Mouse (Mus musculus): ENCODE results near the gene Hoxa11. TPM values are rescaled to one million over a fixed set of nuclear protein-coding genes. Genes with fewer than 3 reads are reported as not detected.

The Hoxa11 gene
- polyA plus RNA-seq (2015; fragmentation: Nextera tagmentation; extraction: Ambion mirVana): 0.18 and 0.59 TPM in 2 replicates

DNA sequence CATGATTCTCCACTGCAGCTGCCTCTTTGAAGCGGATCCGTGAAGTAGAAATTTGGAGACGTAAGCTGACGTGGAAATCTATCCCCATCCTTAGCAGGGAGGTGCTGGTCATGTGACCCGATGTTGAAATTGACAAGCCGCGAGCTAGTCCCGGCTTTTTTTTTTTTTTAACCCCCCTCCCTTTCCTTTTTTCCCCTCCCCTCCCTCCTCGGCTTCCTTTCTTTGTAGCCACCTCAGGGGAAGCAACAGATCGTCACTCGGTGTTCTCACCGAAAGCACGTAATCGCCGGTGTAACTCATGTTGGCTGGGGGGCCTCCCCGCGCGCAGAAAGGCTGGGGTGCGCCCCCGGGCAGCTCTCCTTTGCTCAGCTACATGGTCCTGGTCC, at the start of gene Hoxa11:
Gene Hoxa11 (minus strand): TSS at position 54 of the 386 bp plus-strand sequence.
- H3K27me3 ChIP-seq (replicated peaks): peaks cover 97% of the 10 kb centered on the region
- peaks cover 12% of the 10 kb centered on the region for H3K4me1 ChIP-seq
- peak within 1 kb of the TSS; percentile 20; the same call in 1 of the 2 replicates for H3K4me3 ChIP-seq (replicated peaks)
- H3K4me2 ChIP-seq: 0 out of 2 replicates have a peak within 1 kb of the TSS, but pooled peaks have one; percentile 10
- H3K9ac ChIP-seq: no peak within 1 kb of the TSS
- H3K36me3 ChIP-seq: no peaks in the 10 kb centered on the region
- no peaks in the 10 kb centered on the region for H3K9me3 ChIP-seq
- H3K27ac ChIP-seq: no peak within 1 kb of the TSS
- no peak for ATAC-seq (ENCODE audit: insufficient read depth, low FRiP score, low read depth)
- WGBS: 2% methylated on average over 20 of the region's 20 CpGs

- Histone ChIP-seq H3K9me3 (no peaks in the 10 kb centered on the region), H3K4me2 (no peak overlapping the region), H3K27ac (no peak overlapping the region), H3K4me3 (replicated peaks) (no peak overlapping the region), H3K36me3 (no peaks in the 10 kb centered on the region), H3K27me3 (replicated peaks) (peaks cover 43% of the 10 kb centered on the region), H3K9ac (no peak overlapping the region), H3K4me1 (peaks cover 7% of the 10 kb centered on the region)
- WGBS: 74% methylated on average over 6 of the region's 6 CpGs
- no peak for ATAC-seq (ENCODE audit: insufficient read depth, low FRiP score, low read depth)
Observed at GRCm38 (mm10) chr6:52294616-52295015, 49.0 kb upstream of the Hoxa11 start.

DNA sequence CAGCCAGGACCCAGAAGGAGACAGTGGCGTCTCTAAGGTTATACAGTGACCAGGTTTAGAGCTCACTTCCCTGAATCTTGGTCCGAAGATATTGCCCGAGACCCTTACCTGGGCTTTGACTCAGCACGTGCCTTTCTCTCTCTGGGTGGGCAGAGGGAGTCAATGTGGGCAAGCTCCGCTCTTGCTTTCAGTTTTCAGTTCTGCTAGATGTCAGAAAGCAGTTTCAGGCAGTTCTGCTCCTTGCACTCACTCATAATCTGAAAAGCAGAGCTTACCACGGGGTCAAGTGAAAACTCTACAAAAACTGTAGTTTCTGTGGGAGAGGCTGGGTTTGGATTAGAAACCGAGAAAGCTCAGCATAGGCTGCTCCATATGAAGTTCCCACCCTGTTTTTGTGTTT, 46.7 kb upstream of the Hoxa11 start:
- peaks cover 45% of the 10 kb centered on the region for H3K27me3 ChIP-seq (replicated peaks)

GRCm38 (mm10) chr6:52291021-52291860, 45.6 kb upstream of the Hoxa11 start:
- Histone ChIP-seq H3K4me1 (peaks cover 7% of the 10 kb centered on the region), H3K9me3 (no peaks in the 10 kb centered on the region), H3K27me3 (replicated peaks) (peaks cover 45% of the 10 kb centered on the region), H3K27ac (no peak overlapping the region), H3K4me3 (replicated peaks) (peak overlapping the region; percentile 28), H3K36me3 (no peaks in the 10 kb centered on the region), H3K9ac (no peak overlapping the region), H3K4me2 (peak overlapping the region; percentile 53)
- ATAC-seq (ENCODE audit: insufficient read depth, low FRiP score, low read depth): no peak
- 5% methylated on average over 45 of the region's 45 CpGs for WGBS

More for the DNA sequence above, 46.7 kb upstream of the Hoxa11 start:
- peaks cover 7% of the 10 kb centered on the region for H3K4me1 ChIP-seq
- no peaks in the 10 kb centered on the region for H3K36me3 ChIP-seq
- no peaks in the 10 kb centered on the region for H3K9me3 ChIP-seq
- 61% methylated on average over 7 of the region's 7 CpGs for WGBS
- no peak overlapping the region for H3K27ac ChIP-seq
- H3K4me3 ChIP-seq (replicated peaks): no peak overlapping the region
- ATAC-seq (ENCODE audit: insufficient read depth, low FRiP score, low read depth): no peak
- no peak overlapping the region for H3K9ac ChIP-seq
- no peak overlapping the region for H3K4me2 ChIP-seq

DNA sequence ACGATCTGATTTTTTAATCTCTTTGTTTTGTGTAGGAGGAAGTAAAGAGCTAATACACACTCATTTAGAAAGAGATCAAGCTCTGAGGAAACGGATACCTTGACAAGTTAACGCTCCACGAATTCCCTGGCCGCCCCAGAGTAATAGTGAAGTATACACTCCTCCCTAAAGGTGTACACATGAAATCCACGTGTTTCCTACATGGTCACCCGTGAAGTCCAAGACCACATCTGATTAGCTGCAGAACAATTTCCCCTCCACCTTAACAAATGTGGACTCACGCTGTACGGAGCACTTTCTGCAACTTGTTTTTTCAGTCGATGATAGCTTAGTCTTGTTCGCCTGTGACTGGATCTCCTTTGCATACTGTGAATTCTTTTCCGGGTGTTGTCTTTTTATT, 44.6 kb upstream of the Hoxa11 start:
- Histone ChIP-seq H3K36me3 (no peaks in the 10 kb centered on the region), H3K9me3 (no peaks in the 10 kb centered on the region), H3K4me3 (replicated peaks) (no peak overlapping the region), H3K27me3 (replicated peaks) (peaks cover 45% of the 10 kb centered on the region), H3K27ac (no peak overlapping the region), H3K4me1 (peaks cover 7% of the 10 kb centered on the region), H3K4me2 (no peak overlapping the region), H3K9ac (no peak overlapping the region)
- no peak for ATAC-seq (ENCODE audit: insufficient read depth, low FRiP score, low read depth)
- 19% methylated on average over 12 of the region's 12 CpGs for WGBS

- Histone ChIP-seq H3K4me1 (no peaks in the 10 kb centered on the region), H3K27me3 (replicated peaks) (peaks cover 19% of the 10 kb centered on the region), H3K9ac (no peak overlapping the region), H3K4me2 (no peak overlapping the region), H3K36me3 (no peaks in the 10 kb centered on the region), H3K4me3 (replicated peaks) (no peak overlapping the region), H3K9me3 (no peaks in the 10 kb centered on the region), H3K27ac (no peak overlapping the region)
- 89% methylated on average over 5 of the region's 5 CpGs for WGBS
- no peak for ATAC-seq (ENCODE audit: insufficient read depth, low FRiP score, low read depth)
Observed at GRCm38 (mm10) chr6:52283896-52284295, 38.3 kb upstream of the Hoxa11 start.

- Histone ChIP-seq H3K9me3 (no peaks in the 10 kb centered on the region), H3K4me2 (no peak overlapping the region), H3K4me3 (replicated peaks) (no peak overlapping the region), H3K4me1 (no peaks in the 10 kb centered on the region), H3K36me3 (no peaks in the 10 kb centered on the region), H3K27ac (no peak overlapping the region), H3K9ac (no peak overlapping the region), H3K27me3 (replicated peaks) (peaks cover 37% of the 10 kb centered on the region)
- 64% methylated on average over 12 of the region's 12 CpGs for WGBS
- ATAC-seq (ENCODE audit: insufficient read depth, low FRiP score, low read depth): no peak
Observed at GRCm38 (mm10) chr6:52281084-52281483, 35.5 kb upstream of the Hoxa11 start.

GRCm38 (mm10) chr6:52276920-52277319, 31.3 kb upstream of the Hoxa11 start:
- H3K4me1 ChIP-seq: no peaks in the 10 kb centered on the region
- 7% methylated on average over 5 of the region's 5 CpGs for WGBS

GRCm38 (mm10) chr6:52276382-52276781, 30.8 kb upstream of the Hoxa11 start:
- H3K27me3 ChIP-seq (replicated peaks): peaks cover 75% of the 10 kb centered on the region
- no peak for ATAC-seq (ENCODE audit: insufficient read depth, low FRiP score, low read depth)
- no peaks in the 10 kb centered on the region for H3K36me3 ChIP-seq
- WGBS: 5% methylated on average over 6 of the region's 6 CpGs
- no peak overlapping the region for H3K9ac ChIP-seq
- no peak overlapping the region for H3K4me3 ChIP-seq (replicated peaks)
- H3K27ac ChIP-seq: no peak overlapping the region
- H3K9me3 ChIP-seq: no peaks in the 10 kb centered on the region
- H3K4me1 ChIP-seq: no peaks in the 10 kb centered on the region
- H3K4me2 ChIP-seq: no peak overlapping the region

More at GRCm38 (mm10) chr6:52276920-52277319, 31.3 kb upstream of the Hoxa11 start:
- Histone ChIP-seq H3K4me3 (replicated peaks) (no peak overlapping the region), H3K9me3 (no peaks in the 10 kb centered on the region), H3K9ac (no peak overlapping the region), H3K27ac (no peak overlapping the region), H3K36me3 (no peaks in the 10 kb centered on the region), H3K4me2 (no peak overlapping the region), H3K27me3 (replicated peaks) (peaks cover 70% of the 10 kb centered on the region)
- ATAC-seq (ENCODE audit: insufficient read depth, low FRiP score, low read depth): no peak

DNA sequence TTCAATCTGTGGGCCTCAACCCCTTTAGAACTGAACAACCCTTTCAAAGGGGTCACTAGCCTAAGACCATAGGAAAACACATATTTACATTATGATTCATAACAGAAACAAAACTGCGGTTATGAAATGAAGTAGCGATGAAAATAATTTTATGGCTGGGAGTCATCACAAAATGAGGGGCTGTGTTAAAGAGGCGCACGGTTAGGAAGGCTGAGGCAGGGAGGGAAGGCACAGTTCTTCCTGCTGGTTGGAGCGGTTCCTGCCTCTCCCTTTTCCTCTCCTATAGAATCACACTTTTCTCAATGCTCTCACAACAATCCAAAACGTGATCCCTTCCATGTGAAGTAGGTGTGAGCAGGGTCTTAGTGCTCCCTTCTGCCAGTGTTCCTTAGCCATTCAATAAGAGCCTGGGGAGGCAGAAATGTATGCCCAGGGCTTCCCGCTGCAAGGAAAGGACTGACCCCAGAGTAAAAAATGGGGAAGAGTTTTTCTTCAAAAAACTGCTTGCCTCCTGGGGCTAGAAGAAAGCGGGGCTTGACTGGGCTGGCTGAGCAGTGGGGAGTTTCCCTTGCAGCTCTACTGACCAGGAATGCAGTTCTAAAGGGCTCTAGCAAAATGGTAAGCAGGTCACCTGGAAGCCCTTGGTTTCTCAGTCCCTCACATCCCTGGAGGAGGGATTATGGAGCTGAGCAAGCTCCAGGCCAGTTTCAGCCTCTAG, 30.1 kb upstream of the Hoxa11 start:
- H3K4me3 ChIP-seq (replicated peaks): no peak overlapping the region
- 10% methylated on average over 8 of the region's 8 CpGs for WGBS
- no peak overlapping the region for H3K4me2 ChIP-seq
- peaks cover 75% of the 10 kb centered on the region for H3K27me3 ChIP-seq (replicated peaks)
- no peaks in the 10 kb centered on the region for H3K4me1 ChIP-seq
- ATAC-seq (ENCODE audit: insufficient read depth, low FRiP score, low read depth): no peak
- H3K9me3 ChIP-seq: no peaks in the 10 kb centered on the region
- no peak overlapping the region for H3K27ac ChIP-seq
- H3K36me3 ChIP-seq: no peaks in the 10 kb centered on the region
- no peak overlapping the region for H3K9ac ChIP-seq

DNA sequence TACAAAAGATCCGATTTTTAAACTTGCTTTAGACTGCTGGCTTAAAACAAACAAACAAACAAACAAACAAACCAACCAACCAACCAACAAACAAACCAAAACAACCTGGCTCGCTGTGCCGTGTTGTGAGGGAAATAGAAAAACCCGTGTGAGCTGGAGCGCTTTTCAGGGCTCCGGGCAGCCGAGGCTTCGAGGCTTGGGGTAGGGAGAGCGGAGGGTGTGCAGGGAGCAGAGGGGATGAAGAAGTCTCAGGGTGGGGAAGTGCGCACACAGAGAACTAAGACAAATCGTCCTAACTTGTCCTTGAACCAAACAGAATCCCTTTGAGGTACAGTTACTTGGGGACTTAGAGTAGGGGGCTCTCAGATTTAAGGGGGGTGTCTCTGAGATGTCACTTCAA, 29.0 kb upstream of the Hoxa11 start:
- H3K9me3 ChIP-seq: no peaks in the 10 kb centered on the region
- H3K4me1 ChIP-seq: no peaks in the 10 kb centered on the region
- 6% methylated on average over 11 of the region's 11 CpGs for WGBS
- no peak for ATAC-seq (ENCODE audit: insufficient read depth, low FRiP score, low read depth)
- H3K4me2 ChIP-seq: no peak overlapping the region
- peaks cover 87% of the 10 kb centered on the region for H3K27me3 ChIP-seq (replicated peaks)
- H3K27ac ChIP-seq: no peak overlapping the region
- no peak overlapping the region for H3K9ac ChIP-seq
- H3K36me3 ChIP-seq: no peaks in the 10 kb centered on the region
- H3K4me3 ChIP-seq (replicated peaks): no peak overlapping the region

DNA sequence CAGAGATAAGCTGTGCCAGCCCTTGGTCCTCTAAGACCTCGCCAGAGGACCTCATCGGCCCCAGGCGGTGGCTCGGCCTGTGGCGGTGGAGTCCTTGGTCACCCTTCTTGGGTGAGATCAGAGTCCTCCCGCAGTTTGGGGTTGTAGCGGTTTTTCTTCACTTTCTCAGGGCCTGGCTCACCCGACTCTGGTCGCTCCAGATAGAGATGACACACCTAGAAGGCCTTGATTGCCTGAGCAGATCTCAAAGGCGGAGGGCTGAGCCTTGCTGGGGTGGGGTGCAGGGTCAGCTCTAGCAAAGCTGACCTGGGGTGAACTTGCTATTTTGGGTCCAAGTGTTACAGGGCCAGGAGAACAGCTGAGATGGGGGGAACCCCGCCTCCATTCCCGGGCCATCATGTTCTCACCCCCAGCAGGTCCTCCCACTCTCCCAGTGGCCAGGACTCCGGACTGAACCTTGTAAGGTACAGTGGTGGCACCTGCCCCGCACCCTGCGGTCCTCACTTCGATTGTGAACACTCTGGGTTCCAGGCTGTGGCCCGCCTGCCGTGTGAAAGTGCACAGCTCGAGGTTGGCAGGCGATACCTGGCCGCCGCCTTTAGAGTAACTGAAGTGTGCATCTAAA, 28.2 kb upstream of the Hoxa11 start:
- H3K27me3 ChIP-seq (replicated peaks): peaks cover 91% of the 10 kb centered on the region
- 4% methylated on average over 22 of the region's 22 CpGs for WGBS
- no peak for ATAC-seq (ENCODE audit: insufficient read depth, low FRiP score, low read depth)
- H3K4me1 ChIP-seq: no peaks in the 10 kb centered on the region
- H3K27ac ChIP-seq: no peak overlapping the region
- no peaks in the 10 kb centered on the region for H3K9me3 ChIP-seq
- H3K36me3 ChIP-seq: no peaks in the 10 kb centered on the region
- H3K9ac ChIP-seq: no peak overlapping the region
- no peak overlapping the region for H3K4me2 ChIP-seq
- no peak overlapping the region for H3K4me3 ChIP-seq (replicated peaks)

Data from stomach, embryonic 15.5 days (tissue).